Mouse (Mus musculus): ENCODE results near the gene Fas.

DNA sequence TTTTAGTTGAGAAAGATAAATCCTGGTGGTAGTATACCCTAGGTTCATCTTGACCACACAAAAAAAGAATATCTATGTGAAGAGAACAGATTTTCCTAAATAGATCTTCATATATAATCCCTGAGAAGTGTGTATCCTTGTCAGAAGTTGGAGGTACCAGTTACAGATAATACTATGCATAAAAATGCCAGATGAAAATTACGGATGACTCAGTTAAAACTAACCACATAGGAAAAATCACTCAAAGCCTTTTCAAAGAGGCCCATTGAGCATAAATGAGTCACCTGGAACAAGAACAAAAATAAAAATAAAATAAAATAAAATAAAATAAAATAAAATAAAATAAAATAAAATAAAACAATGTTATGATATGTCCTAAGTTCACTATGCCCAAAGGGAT, 72.2 kb downstream of the Fas start:
- no peak for TF ChIP-seq POLR2A (IDR thresholded peaks at IDR 0.05; ENCODE audit: insufficient read depth, low read length)
- TF ChIP-seq CTCF (IDR thresholded peaks at IDR 0.05; ENCODE audit: low read depth, low read length) = no peak
